Mouse (Mus musculus) myocyte (in vitro differentiated cells): ENCODE data around the gene Paqr9. TPM values are rescaled to one million over a fixed set of nuclear protein-coding genes. Genes with fewer than 3 reads are reported as not detected.

Experiments used
- H3K27me3 ChIP-seq: one replicate; pipeline ENCODE4 v1.6.1; 2011; ENCODE audit not compliant: control insufficient read depth, insufficient read depth, insufficient read length
- H3K36me3 ChIP-seq: one replicate; pipeline ENCODE4 v1.6.1; 2011; ENCODE audit not compliant: control insufficient read depth, insufficient read depth
- H3K4me2 ChIP-seq: one replicate; pipeline ENCODE4 v1.6.1; 2011; ENCODE audit warnings: low read depth, control low read depth
- H3K4me3 ChIP-seq: one replicate; pipeline ENCODE4 v1.5.1; 2011; ENCODE audit warnings: mild to moderate bottlenecking, control low read depth, moderate library complexity
- H3K79me2 ChIP-seq: one replicate; pipeline ENCODE4 v1.6.1; 2011; ENCODE audit not compliant: control insufficient read depth, insufficient read depth
- H3ac ChIP-seq: one replicate; pipeline ENCODE4 v1.6.1; 2011; ENCODE audit not compliant: control insufficient read depth, insufficient read length
- CEBPB ChIP-seq: IDR thresholded peaks from 2 replicates; pipeline ENCODE4 v1.6.1; 2011; ENCODE audit warnings: mild to moderate bottlenecking, moderate library complexity; ENCODE audit not compliant: poor library complexity, insufficient read depth, severe bottlenecking
- E2F4 ChIP-seq: IDR thresholded peaks from one replicate; pipeline ENCODE4 v1.6.1; 2011; ENCODE audit warnings: mild to moderate bottlenecking, control low read depth, moderate library complexity; ENCODE audit not compliant: insufficient read depth
- MAX ChIP-seq: IDR thresholded peaks from one replicate; pipeline ENCODE4 v1.6.1; 2011; ENCODE audit warnings: low read depth, mild to moderate bottlenecking, control low read depth
- MYOD1 ChIP-seq, 3 experiments: IDR thresholded peaks; one replicate each; pipeline ENCODE4 v1.6.1; 2011; ENCODE audit warnings: control low read depth in 2 of 3, low read depth in 2 of 3, mild to moderate bottlenecking in 2 of 3, moderate library complexity in 1 of 3; ENCODE audit not compliant: insufficient read length in 2 of 3, control insufficient read depth in 1 of 3
- MYOG ChIP-seq, 3 experiments: IDR thresholded peaks; one replicate each; pipeline ENCODE4 v1.6.1; 2011; ENCODE audit warnings: control low read depth in 2 of 3, low read depth in 2 of 3, mild to moderate bottlenecking in 2 of 3; ENCODE audit not compliant: insufficient read length in 2 of 3, control insufficient read depth in 1 of 3, insufficient read depth in 1 of 3
- POLR2A ChIP-seq: IDR thresholded peaks from one replicate; pipeline ENCODE4 v1.6.1; 2011; ENCODE audit warnings: low read depth, mild to moderate bottlenecking, control low read depth, moderate library complexity; ENCODE audit not compliant: insufficient read length
- POLR2AphosphoS2 ChIP-seq: IDR thresholded peaks from one replicate; pipeline ENCODE4 v1.6.1; 2011; ENCODE audit warnings: low read depth, control low read depth; ENCODE audit not compliant: insufficient read length
- REST ChIP-seq: IDR thresholded peaks from one replicate; pipeline ENCODE4 v1.6.1; 2011; ENCODE audit warnings: mild to moderate bottlenecking, control low read depth, moderate library complexity; ENCODE audit not compliant: insufficient read depth, insufficient read length
- SRF ChIP-seq: IDR thresholded peaks from one replicate; pipeline ENCODE4 v1.6.1; 2011; ENCODE audit warnings: low read depth; ENCODE audit not compliant: control insufficient read depth, insufficient read length
- TCF12 ChIP-seq: IDR thresholded peaks from one replicate; pipeline ENCODE4 v1.6.1; 2011; ENCODE audit warnings: mild to moderate bottlenecking, control low read depth; ENCODE audit not compliant: poor library complexity, insufficient read depth, severe bottlenecking
- TCF3 ChIP-seq: IDR thresholded peaks from one replicate; pipeline ENCODE4 v1.6.1; 2011; ENCODE audit warnings: low read depth, control low read depth; ENCODE audit not compliant: insufficient read length
- USF1 ChIP-seq: IDR thresholded peaks from one replicate; pipeline ENCODE4 v1.6.1; 2011; ENCODE audit warnings: low read depth, mild to moderate bottlenecking, control low read depth, moderate library complexity
- polyA plus RNA-seq: library from polyadenylated mRNA; unstranded; fragments of >200 nt; fragmentation: generic; extraction: Trizol; gene quantifications from one replicate; pipeline ENCODE4 v1.2.1, GENCODE M21; 2012; ENCODE audit warnings: missing spikeins

The Paqr9 gene
- polyA plus RNA-seq, result under 0.01 TPM

GRCm38 (mm10) chr9:95559059-95559935, at the start of gene Paqr9:
Gene Paqr9, plus strand, starts transcription at chr9:95559657.
- no peaks in the 10 kb centered on the region for H3K79me2 ChIP-seq
- TF ChIP-seq POLR2AphosphoS2, result no peak
- no peak for TF ChIP-seq MYOG (IDR thresholded peaks at IDR 0.05; ENCODE audit: control insufficient read depth in 1 of 3, insufficient read depth in 1 of 3, insufficient read length in 2 of 3, low read depth in 2 of 3)
- no peak for TF ChIP-seq E2F4
- no peak for TF ChIP-seq CEBPB
- no peak for TF ChIP-seq SRF
- no peak for TF ChIP-seq MAX
- TF ChIP-seq POLR2A, result no peak
- no peak for TF ChIP-seq MYOD1 (IDR thresholded peaks at IDR 0.05; ENCODE audit: control insufficient read depth in 1 of 3, insufficient read length in 2 of 3, low read depth in 2 of 3)
- no peak for TF ChIP-seq TCF12
- TF ChIP-seq USF1, result no peak
- no peak for TF ChIP-seq REST
- no peak for TF ChIP-seq TCF3
- H3K4me3 ChIP-seq, result no peak within 1 kb of the TSS
- H3ac ChIP-seq, result no peak within 1 kb of the TSS
- no peaks in the 10 kb centered on the region for H3K36me3 ChIP-seq
- peaks cover 25% of the 10 kb centered on the region for H3K27me3 ChIP-seq
- H3K4me2 ChIP-seq, result no peak within 1 kb of the TSS

DNA sequence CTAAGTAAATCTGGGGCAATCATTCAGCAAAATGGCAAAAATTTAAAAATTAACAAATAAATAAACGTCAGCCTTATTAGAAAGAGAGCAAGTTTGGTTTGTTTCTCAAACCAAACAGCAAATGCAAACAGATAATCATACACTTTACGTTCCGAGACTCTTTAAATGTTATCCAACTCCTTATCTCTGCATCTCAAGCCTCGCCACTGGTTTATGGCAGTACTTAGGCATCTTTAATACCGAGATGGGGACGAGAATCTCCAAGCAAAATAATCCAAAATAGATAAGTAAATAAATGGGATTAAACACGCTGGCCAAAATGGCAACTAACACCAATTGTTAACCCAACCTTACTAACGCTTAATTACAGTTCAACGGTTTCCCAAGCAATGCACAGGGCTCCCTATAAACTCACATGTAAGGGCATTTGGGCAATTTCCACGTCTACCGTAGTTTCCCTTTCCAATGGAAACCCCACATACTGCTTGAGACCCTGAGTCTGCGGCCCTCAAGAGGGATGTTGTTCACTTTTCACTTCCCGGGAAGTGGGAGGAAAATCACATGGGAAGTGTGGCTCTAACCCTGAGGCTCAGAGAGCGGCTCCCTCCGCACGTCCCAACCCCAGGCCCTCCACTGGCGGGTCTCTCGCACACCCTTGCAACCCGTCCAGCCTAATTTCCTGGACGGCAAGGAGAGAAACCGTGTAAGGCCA, 48.6 kb upstream of the Paqr9 start:
- Histone ChIP-seq H3K4me3 (peak overlapping the region; percentile 98), H3K36me3 (no peaks in the 10 kb centered on the region), H3K4me2 (peak overlapping the region; percentile 80), H3ac (peak overlapping the region; percentile 35), H3K79me2 (peaks cover 64% of the 10 kb centered on the region), H3K27me3 (no peaks in the 10 kb centered on the region)
- TF ChIP-seq MYOG (IDR thresholded peaks at IDR 0.05; ENCODE audit: control insufficient read depth in 1 of 3, insufficient read depth in 1 of 3, insufficient read length in 2 of 3, low read depth in 2 of 3) (no peak), REST (no peak), USF1 (no peak)

- TF ChIP-seq TCF3 (no peak), E2F4 (peak; percentile 70), POLR2AphosphoS2 (peak; percentile 83), MYOG (IDR thresholded peaks at IDR 0.05; ENCODE audit: control insufficient read depth in 1 of 3, insufficient read depth in 1 of 3, insufficient read length in 2 of 3, low read depth in 2 of 3) (peak in 1 of 3 experiments; percentile 32), REST (no peak), USF1 (peak; percentile 66), MAX (no peak), TCF12 (no peak), CEBPB (no peak), MYOD1 (IDR thresholded peaks at IDR 0.05; ENCODE audit: control insufficient read depth in 1 of 3, insufficient read length in 2 of 3, low read depth in 2 of 3) (peak in 1 of 3 experiments; percentile 1), POLR2A (peak; percentile 62), SRF (peak; percentile 63)
- no peaks in the 10 kb centered on the region for H3K36me3 ChIP-seq
- peaks cover 56% of the 10 kb centered on the region for H3K79me2 ChIP-seq
- peak within 1 kb of the TSS; percentile 98 for H3K4me3 ChIP-seq
- peak within 1 kb of the TSS; percentile 89 for H3K4me2 ChIP-seq
- H3K27me3 ChIP-seq, result no peaks in the 10 kb centered on the region
- peak within 1 kb of the TSS; percentile 35 for H3ac ChIP-seq
These were observed 47.8 kb upstream of the Paqr9 start, which contains the start of gene U2surp for GRCm38 (mm10) chr9:95511472-95512330. Gene U2surp, minus strand, starts transcription at chr9:95511996.

GRCm38 (mm10) chr9:95512331-95513030, 47.0 kb upstream of the Paqr9 start:
- peak overlapping the region; percentile 98 for H3K4me3 ChIP-seq
- no peaks in the 10 kb centered on the region for H3K36me3 ChIP-seq
- H3ac ChIP-seq, result peak overlapping the region; percentile 35
- peak overlapping the region; percentile 89 for H3K4me2 ChIP-seq
- H3K79me2 ChIP-seq, result peaks cover 48% of the 10 kb centered on the region
- TF ChIP-seq POLR2AphosphoS2 (no peak), SRF (no peak), MAX (no peak), CEBPB (no peak), TCF12 (no peak), POLR2A (no peak), MYOG (IDR thresholded peaks at IDR 0.05; ENCODE audit: control insufficient read depth in 1 of 3, insufficient read depth in 1 of 3, insufficient read length in 2 of 3, low read depth in 2 of 3) (no peak), MYOD1 (IDR thresholded peaks at IDR 0.05; ENCODE audit: control insufficient read depth in 1 of 3, insufficient read length in 2 of 3, low read depth in 2 of 3) (no peak), E2F4 (no peak), USF1 (no peak)
- no peaks in the 10 kb centered on the region for H3K27me3 ChIP-seq
